Mouse (Mus musculus) embryonic facial prominence, embryonic 12.5 days (tissue): ENCODE measurements at regions not wholly inside any gene's neighbourhood (a gene's known extent, or its start where the extent isn't known, plus 50 kb on each side); places are given as distances from the start of the nearest gene placed in this dataset.

Source experiments
- ATAC-seq: fragments of 200-750 bp; cut with Nextera tagmentation; 2 replicates; pipeline ENCODE4 v1.8.0; 2017; ENCODE audit not compliant: insufficient number of reproducible peaks, insufficient read depth, low FRiP score, low TSS enrichment
- H3K27ac ChIP-seq: fragments of 300-500 bp; sonication (generic); 2 replicates; pipeline ENCODE4 v1.5.1; 2016; ENCODE audit warnings: mild to moderate bottlenecking
- H3K27me3 ChIP-seq: fragments of 300-500 bp; sonication (generic); 2 replicates; pipeline ENCODE4 v1.6.1; 2016; ENCODE audit warnings: mild to moderate bottlenecking, moderate library complexity
- H3K36me3 ChIP-seq: fragments of 300-500 bp; sonication (generic); 2 replicates; pipeline ENCODE4 v1.6.1; 2016; ENCODE audit warnings: mild to moderate bottlenecking
- H3K4me1 ChIP-seq: fragments of 300-500 bp; sonication (generic); 2 replicates; pipeline ENCODE4 v1.6.1; 2016
- H3K4me2 ChIP-seq: fragments of 300-500 bp; sonication (generic); replicated peaks from 2 replicates; pipeline ENCODE4 v1.6.1; 2016; ENCODE audit warnings: mild to moderate bottlenecking, moderate library complexity
- H3K4me3 ChIP-seq: fragments of 300-500 bp; sonication (generic); 2 replicates; pipeline ENCODE4 v1.5.1; 2016; ENCODE audit warnings: mild to moderate bottlenecking
- H3K9ac ChIP-seq: fragments of 300-500 bp; sonication (generic); 2 replicates; pipeline ENCODE4 v1.6.1; 2016; ENCODE audit warnings: mild to moderate bottlenecking, moderate library complexity
- H3K9me3 ChIP-seq: fragments of 300-500 bp; sonication (generic); 2 replicates; pipeline ENCODE4 v1.6.1; 2016; ENCODE audit warnings: mild to moderate bottlenecking, moderate library complexity
- WGBS: fragments of 180-500 bp; shearing (Covaris S2); methylation state at CpG from one replicate; pipeline ENCODE4 v1.1.7; 2016; 5-methylcytosine and 5-hydroxymethylcytosine counted together

- Histone ChIP-seq H3K4me3 (no peak overlapping the region), H3K9ac (no peak overlapping the region), H3K4me2 (peak overlapping the region; percentile 27; the same call in 1 of the 2 replicates), H3K4me1 (peaks cover 18% of the 10 kb centered on the region; the same call in 1 of the 2 replicates), H3K27ac (no peak overlapping the region), H3K36me3 (no peaks in the 10 kb centered on the region), H3K27me3 (0 out of 2 replicates have a peak, but pooled peaks cover 8% of the 10 kb centered on the region), H3K9me3 (no peaks in the 10 kb centered on the region)
- WGBS: 56% methylated on average over 20 of the region's 20 CpGs
- ATAC-seq: peak; percentile 57; the same call in 1 of the 2 replicates
These were observed 63.8 kb upstream of the Gm10260 start for GRCm38 (mm10) chr13:97824071-97824716.

GRCm38 (mm10) chr13:97821630-97822029, 61.2 kb upstream of the Gm10260 start:
- Histone ChIP-seq H3K4me2 (no peak overlapping the region), H3K4me3 (no peak overlapping the region), H3K27me3 (0 out of 2 replicates have a peak, but pooled peaks cover 8% of the 10 kb centered on the region), H3K9ac (no peak overlapping the region), H3K27ac (no peak overlapping the region), H3K4me1 (peaks cover 18% of the 10 kb centered on the region; the same call in 1 of the 2 replicates), H3K36me3 (no peaks in the 10 kb centered on the region), H3K9me3 (no peaks in the 10 kb centered on the region)
- WGBS: 70% methylated on average over 2 of the region's 2 CpGs
- no peak for ATAC-seq

GRCm38 (mm10) chr13:97821011-97821410, 60.6 kb upstream of the Gm10260 start:
- H3K9ac ChIP-seq: no peak overlapping the region
- H3K36me3 ChIP-seq: no peaks in the 10 kb centered on the region
- H3K27ac ChIP-seq: no peak overlapping the region
- H3K9me3 ChIP-seq: no peaks in the 10 kb centered on the region
- 0 out of 2 replicates have a peak, but pooled peaks cover 8% of the 10 kb centered on the region for H3K27me3 ChIP-seq
- H3K4me1 ChIP-seq: peaks cover 13% of the 10 kb centered on the region; the same call in 1 of the 2 replicates
- ATAC-seq: no peak
- H3K4me2 ChIP-seq: no peak overlapping the region
- no peak overlapping the region for H3K4me3 ChIP-seq
- WGBS: 76% methylated on average over 3 of the region's 3 CpGs

DNA sequence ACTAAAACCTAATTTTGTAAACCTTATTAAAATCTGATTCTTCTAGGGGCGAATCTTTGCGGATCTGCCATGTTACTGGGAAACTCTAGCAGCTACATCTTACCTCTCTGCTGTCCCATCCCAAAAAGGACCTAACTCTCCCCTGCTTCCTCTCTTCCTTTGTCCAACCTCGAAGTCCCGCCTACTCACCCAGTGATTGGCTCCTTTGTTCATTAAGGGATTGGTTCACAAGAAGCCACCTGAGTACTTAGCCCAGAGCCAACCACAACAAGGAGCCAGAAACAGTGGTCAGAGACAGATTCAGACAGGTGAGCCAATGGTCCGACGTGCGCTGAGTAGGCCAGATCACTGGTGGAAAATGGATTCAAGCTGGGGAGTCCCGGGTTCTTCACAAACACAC, 60.0 kb upstream of the Gm10260 start:
- Histone ChIP-seq H3K4me2 (no peak overlapping the region), H3K27ac (no peak overlapping the region), H3K27me3 (0 out of 2 replicates have a peak, but pooled peaks cover 8% of the 10 kb centered on the region), H3K9ac (no peak overlapping the region), H3K9me3 (no peaks in the 10 kb centered on the region), H3K4me1 (peaks cover 7% of the 10 kb centered on the region; the same call in 1 of the 2 replicates), H3K4me3 (no peak overlapping the region), H3K36me3 (no peaks in the 10 kb centered on the region)
- 93% methylated on average over 8 of the region's 8 CpGs for WGBS
- no peak for ATAC-seq

DNA sequence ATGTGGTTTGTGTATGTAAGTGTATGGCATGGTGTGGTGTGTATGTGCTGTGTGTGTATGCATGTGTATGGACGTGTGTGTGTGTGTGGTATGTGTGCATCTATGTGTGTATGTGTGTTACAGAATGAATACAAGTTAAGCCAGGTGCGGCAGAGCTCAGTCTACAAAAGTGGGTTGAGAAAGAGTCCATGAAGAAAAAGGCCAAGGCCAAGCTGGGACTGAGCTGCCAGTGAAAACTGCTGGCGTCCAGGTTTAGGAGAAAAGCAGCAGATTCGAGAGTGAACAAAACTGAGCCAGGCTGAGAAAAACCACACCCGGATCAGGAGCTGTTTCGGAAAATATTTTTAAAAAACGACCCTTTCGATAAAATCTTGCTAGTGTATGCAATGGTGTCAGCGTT, 58.6 kb upstream of the Gm10260 start:
- no peak for ATAC-seq
- no peak overlapping the region for H3K4me3 ChIP-seq
- no peak overlapping the region for H3K27ac ChIP-seq
- 0 out of 2 replicates have a peak, but pooled peaks cover 6% of the 10 kb centered on the region for H3K27me3 ChIP-seq
- H3K4me2 ChIP-seq: no peak overlapping the region
- 91% methylated on average over 9 of the region's 9 CpGs for WGBS
- no peak overlapping the region for H3K9ac ChIP-seq
- H3K9me3 ChIP-seq: no peaks in the 10 kb centered on the region
- H3K36me3 ChIP-seq: no peaks in the 10 kb centered on the region
- H3K4me1 ChIP-seq: peaks cover 2% of the 10 kb centered on the region; the same call in 1 of the 2 replicates

DNA sequence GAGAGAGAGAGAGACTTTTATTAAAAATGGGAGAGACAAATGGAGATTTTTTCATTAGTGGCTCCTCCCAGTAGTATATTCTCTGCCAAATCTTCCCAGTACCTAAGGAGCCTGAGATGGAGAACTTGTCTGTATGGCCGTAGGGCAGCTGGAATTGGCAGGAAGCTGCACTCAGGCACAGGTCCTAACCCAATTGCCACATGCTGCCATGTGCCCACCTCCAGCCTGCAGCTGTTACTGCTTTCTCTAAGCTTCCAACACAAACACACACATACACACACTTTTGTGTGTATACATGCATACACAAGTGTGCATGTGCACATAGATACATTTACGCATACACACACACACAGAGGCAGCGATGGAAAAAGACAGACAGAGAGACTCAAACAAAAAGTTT, 56.5 kb upstream of the Gm10260 start:
- H3K36me3 ChIP-seq: no peaks in the 10 kb centered on the region
- H3K9ac ChIP-seq: no peak overlapping the region
- no peak overlapping the region for H3K4me3 ChIP-seq
- H3K4me2 ChIP-seq: no peak overlapping the region
- H3K4me1 ChIP-seq: no peaks in the 10 kb centered on the region
- H3K27ac ChIP-seq: no peak overlapping the region
- WGBS: 85% methylated on average over 3 of the region's 3 CpGs
- ATAC-seq: no peak
- no peaks in the 10 kb centered on the region for H3K9me3 ChIP-seq
- H3K27me3 ChIP-seq: 0 out of 2 replicates have a peak, but pooled peaks cover under 1% of the 10 kb centered on the region
